Mouse (Mus musculus) limb, embryonic 10.5 days (tissue): ENCODE measurements around the gene Arl6ip6. TPM values are rescaled to one million over a fixed set of nuclear protein-coding genes. Genes with fewer than 3 reads are reported as not detected.

ENCODE experiments used
- DNase-seq: peaks from one replicate; pipeline ENCODE4 v3.0.0-alpha.2; 2017; ENCODE audit warnings: low spot score
- H3K27ac ChIP-seq: fragments of 300-500 bp; sonication (generic); 2 replicates; pipeline ENCODE4 v1.5.1; 2016; ENCODE audit warnings: mild to moderate bottlenecking
- H3K27me3 ChIP-seq: fragments of 300-500 bp; sonication (generic); 2 replicates; pipeline ENCODE4 v1.6.1; 2016; ENCODE audit warnings: low read depth, mild to moderate bottlenecking; ENCODE audit not compliant: poor library complexity, severe bottlenecking
- H3K36me3 ChIP-seq: fragments of 300-500 bp; sonication (generic); 2 replicates; pipeline ENCODE4 v1.6.1; 2016; ENCODE audit warnings: mild to moderate bottlenecking, moderate library complexity
- H3K4me1 ChIP-seq: fragments of 300-500 bp; sonication (generic); 2 replicates; pipeline ENCODE4 v1.6.1; 2016
- H3K4me3 ChIP-seq: fragments of 300-500 bp; sonication (generic); 2 replicates; pipeline ENCODE4 v1.5.1; 2016; ENCODE audit warnings: mild to moderate bottlenecking, moderate library complexity
- H3K9me3 ChIP-seq: fragments of 300-500 bp; sonication (generic); replicated peaks from 2 replicates; pipeline ENCODE4 v1.6.1; 2016; ENCODE audit warnings: mild to moderate bottlenecking
- WGBS: fragments of 180-500 bp; shearing (Covaris S2); methylation state at CpG from one replicate; pipeline ENCODE4 v1.1.7; 2016; 5-methylcytosine and 5-hydroxymethylcytosine counted together
- polyA plus RNA-seq: library from polyadenylated mRNA; unstranded; fragments of >200 nt; fragmentation: Nextera tagmentation; extraction: Ambion mirVana; gene quantifications from 2 replicates; pipeline ENCODE4 v1.2.1, GENCODE M21; 2016

The Arl6ip6 gene
- 61.3 and 67.8 TPM in 2 replicates for polyA plus RNA-seq

- H3K27me3 ChIP-seq = no peaks in the 10 kb centered on the region
- under 1% methylated on average over 82 of the region's 82 CpGs for WGBS
- DNase-seq = peak; percentile 99
- peaks cover 8% of the 10 kb centered on the region for H3K4me1 ChIP-seq
- H3K36me3 ChIP-seq = peaks cover 64% of the 10 kb centered on the region
- H3K4me3 ChIP-seq = peak within 1 kb of the TSS; percentile 91
- no peaks in the 10 kb centered on the region for H3K9me3 ChIP-seq
- peak within 1 kb of the TSS; percentile 98 for H3K27ac ChIP-seq
Observed at GRCm38 (mm10) chr2:53191523-53192220, at the start of gene Arl6ip6. TSS of gene Arl6ip6 (plus strand) at chr2:53191726.

GRCm38 (mm10) chr2:53146852-53147251 is 44.7 kb upstream of the Arl6ip6 start:
- Histone ChIP-seq H3K27ac (no peak overlapping the region), H3K4me3 (no peak overlapping the region), H3K27me3 (no peaks in the 10 kb centered on the region), H3K36me3 (peaks cover 96% of the 10 kb centered on the region), H3K9me3 (no peaks in the 10 kb centered on the region), H3K4me1 (no peaks in the 10 kb centered on the region)
- DNase-seq = no peak

GRCm38 (mm10) chr2:53173966-53174365 is 17.6 kb upstream of the Arl6ip6 start:
- DNase-seq = no peak
- H3K9me3 ChIP-seq = no peaks in the 10 kb centered on the region
- peaks cover 70% of the 10 kb centered on the region for H3K36me3 ChIP-seq
- H3K27ac ChIP-seq = no peak overlapping the region
- H3K4me3 ChIP-seq = no peak overlapping the region
- H3K27me3 ChIP-seq = no peaks in the 10 kb centered on the region
- H3K4me1 ChIP-seq = no peaks in the 10 kb centered on the region

- no peaks in the 10 kb centered on the region for H3K9me3 ChIP-seq
- peaks cover 56% of the 10 kb centered on the region for H3K36me3 ChIP-seq
Observed at GRCm38 (mm10) chr2:53178966-53179365, 12.6 kb upstream of the Arl6ip6 start.

GRCm38 (mm10) chr2:53179876-53180275 is 11.7 kb upstream of the Arl6ip6 start:
- no peak overlapping the region for H3K27ac ChIP-seq
- no peak for DNase-seq
- no peaks in the 10 kb centered on the region for H3K27me3 ChIP-seq
- no peaks in the 10 kb centered on the region for H3K9me3 ChIP-seq
- H3K4me3 ChIP-seq = no peak overlapping the region
- peaks cover 56% of the 10 kb centered on the region for H3K36me3 ChIP-seq
- H3K4me1 ChIP-seq = no peaks in the 10 kb centered on the region

More at GRCm38 (mm10) chr2:53178966-53179365, 12.6 kb upstream of the Arl6ip6 start:
- H3K4me3 ChIP-seq = no peak overlapping the region
- H3K27me3 ChIP-seq = no peaks in the 10 kb centered on the region
- 96% methylated on average over 3 of the region's 3 CpGs for WGBS
- H3K27ac ChIP-seq = no peak overlapping the region
- H3K4me1 ChIP-seq = no peaks in the 10 kb centered on the region
- no peak for DNase-seq

GRCm38 (mm10) chr2:53189811-53190210 is 1.7 kb upstream of the Arl6ip6 start:
- Histone ChIP-seq H3K4me1 (peaks cover 8% of the 10 kb centered on the region), H3K4me3 (peak overlapping the region; percentile 91), H3K9me3 (no peaks in the 10 kb centered on the region), H3K36me3 (peaks cover 64% of the 10 kb centered on the region), H3K27me3 (no peaks in the 10 kb centered on the region), H3K27ac (peak overlapping the region; percentile 98)
- 84% methylated on average over 3 of the region's 3 CpGs for WGBS
- no peak for DNase-seq

GRCm38 (mm10) chr2:53190684-53191511 is 628 bp upstream of the Arl6ip6 start, which contains the start of gene Prpf40a:
TSS of gene Prpf40a (minus strand) at chr2:53191284.
- Histone ChIP-seq H3K9me3 (no peaks in the 10 kb centered on the region), H3K36me3 (peaks cover 64% of the 10 kb centered on the region), H3K27me3 (no peaks in the 10 kb centered on the region), H3K27ac (peak within 1 kb of the TSS; percentile 98), H3K4me3 (peak within 1 kb of the TSS; percentile 91), H3K4me1 (peaks cover 8% of the 10 kb centered on the region)
- under 1% methylated on average over 53 of the region's 53 CpGs for WGBS
- peak; percentile 100 for DNase-seq

- WGBS = under 1% methylated on average over 20 of the region's 20 CpGs
- H3K9me3 ChIP-seq = no peaks in the 10 kb centered on the region
- H3K27ac ChIP-seq = peak overlapping the region; percentile 98
- H3K4me3 ChIP-seq = peak overlapping the region; percentile 91
- DNase-seq = no peak
- H3K27me3 ChIP-seq = no peaks in the 10 kb centered on the region
- H3K36me3 ChIP-seq = peaks cover 64% of the 10 kb centered on the region
- H3K4me1 ChIP-seq = peaks cover 8% of the 10 kb centered on the region
Observed at GRCm38 (mm10) chr2:53192386-53192785, 860 bp downstream of the Arl6ip6 start.

GRCm38 (mm10) chr2:53196431-53196830 is 4.9 kb downstream of the Arl6ip6 start:
- Histone ChIP-seq H3K36me3 (peaks cover 69% of the 10 kb centered on the region), H3K27me3 (no peaks in the 10 kb centered on the region)
- 96% methylated on average over 10 of the region's 10 CpGs for WGBS

GRCm38 (mm10) chr2:53199203-53199602 is 7.7 kb downstream of the Arl6ip6 start:
- H3K4me3 ChIP-seq = no peak overlapping the region
- peaks cover 80% of the 10 kb centered on the region for H3K36me3 ChIP-seq
- no peaks in the 10 kb centered on the region for H3K27me3 ChIP-seq
- no peak for DNase-seq
- H3K4me1 ChIP-seq = no peaks in the 10 kb centered on the region
- WGBS = 91% methylated on average over 1 of the region's 1 CpGs
- no peaks in the 10 kb centered on the region for H3K9me3 ChIP-seq
- H3K27ac ChIP-seq = no peak overlapping the region

More at GRCm38 (mm10) chr2:53196431-53196830, 4.9 kb downstream of the Arl6ip6 start:
- Histone ChIP-seq H3K9me3 (no peaks in the 10 kb centered on the region), H3K4me1 (no peaks in the 10 kb centered on the region; the same call in 1 of the 2 replicates), H3K27ac (no peak overlapping the region), H3K4me3 (no peak overlapping the region)
- no peak for DNase-seq

- no peaks in the 10 kb centered on the region for H3K9me3 ChIP-seq
- no peak for DNase-seq
- 92% methylated on average over 4 of the region's 4 CpGs for WGBS
- no peak overlapping the region for H3K27ac ChIP-seq
- H3K4me3 ChIP-seq = no peak overlapping the region
- H3K27me3 ChIP-seq = no peaks in the 10 kb centered on the region
- no peaks in the 10 kb centered on the region for H3K4me1 ChIP-seq
- peaks cover 72% of the 10 kb centered on the region for H3K36me3 ChIP-seq
Observed at GRCm38 (mm10) chr2:53200164-53200885, 8.8 kb downstream of the Arl6ip6 start.

- Histone ChIP-seq H3K9me3 (no peaks in the 10 kb centered on the region), H3K36me3 (peaks cover 71% of the 10 kb centered on the region), H3K4me3 (no peak overlapping the region), H3K4me1 (no peaks in the 10 kb centered on the region), H3K27ac (no peak overlapping the region), H3K27me3 (no peaks in the 10 kb centered on the region)
- WGBS = 89% methylated on average over 5 of the region's 5 CpGs
- no peak for DNase-seq
Observed at GRCm38 (mm10) chr2:53204373-53205274, 13.1 kb downstream of the Arl6ip6 start.
